Mouse (Mus musculus) E14TG2a.4 (cell line): ENCODE measurements around the gene Grip1.

ENCODE experiments used
- CTCF ChIP-seq: conservative IDR thresholded peaks from 2 replicates; pipeline ENCODE4 v1.5.1; 2014; ENCODE audit warnings: low read length
- POU5F1 ChIP-seq: IDR thresholded peaks from 2 replicates; pipeline ENCODE4 v1.6.1; 2014; ENCODE audit warnings: low read length, borderline replicate concordance

DNA sequence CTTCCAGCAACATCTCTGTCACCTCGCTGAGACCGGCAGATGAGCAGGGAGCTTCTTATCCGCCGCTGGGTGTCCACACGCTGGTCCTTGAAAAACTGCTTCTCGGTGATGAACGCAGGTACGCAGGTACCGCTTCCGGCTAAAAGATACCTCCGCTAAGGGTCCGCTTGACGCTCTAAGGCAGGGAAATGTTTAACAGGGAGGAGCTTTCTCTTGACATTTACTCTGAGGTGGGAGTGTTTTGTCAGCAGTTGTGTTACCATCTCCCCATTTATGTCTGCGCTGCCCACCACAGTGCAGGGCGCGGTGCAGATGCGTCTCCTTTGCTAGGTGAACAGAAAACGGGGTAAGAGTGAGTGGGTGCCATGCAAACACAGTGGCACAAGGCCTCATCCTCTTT is 14.3 kb downstream of the Grip1 start:
- no peak for TF ChIP-seq POU5F1
- TF ChIP-seq CTCF, result no peak
